Mouse (Mus musculus) heart, adult 8-10 months (tissue): ENCODE results near the gene Scrn3. TPM values are rescaled to one million over a fixed set of nuclear protein-coding genes. Genes with fewer than 3 reads are reported as not detected.
A peak's percentile ranks its signal among the peaks of the same experiment; 100 is the strongest.

Source experiments
- DNase-seq: peaks from one replicate; pipeline ENCODE4 v3.0.0; 2022; ENCODE audit warnings: low spot score
- total RNA-seq, 4 experiments: library from RNA; stranded (reverse); gene quantifications; 2 replicates each; pipeline ENCODE4 v1.2.4; 2022

The Scrn3 gene
- total RNA-seq, result 10 to 100 TPM; 31.2 to 38.6 (median 32.3) TPM

DNA sequence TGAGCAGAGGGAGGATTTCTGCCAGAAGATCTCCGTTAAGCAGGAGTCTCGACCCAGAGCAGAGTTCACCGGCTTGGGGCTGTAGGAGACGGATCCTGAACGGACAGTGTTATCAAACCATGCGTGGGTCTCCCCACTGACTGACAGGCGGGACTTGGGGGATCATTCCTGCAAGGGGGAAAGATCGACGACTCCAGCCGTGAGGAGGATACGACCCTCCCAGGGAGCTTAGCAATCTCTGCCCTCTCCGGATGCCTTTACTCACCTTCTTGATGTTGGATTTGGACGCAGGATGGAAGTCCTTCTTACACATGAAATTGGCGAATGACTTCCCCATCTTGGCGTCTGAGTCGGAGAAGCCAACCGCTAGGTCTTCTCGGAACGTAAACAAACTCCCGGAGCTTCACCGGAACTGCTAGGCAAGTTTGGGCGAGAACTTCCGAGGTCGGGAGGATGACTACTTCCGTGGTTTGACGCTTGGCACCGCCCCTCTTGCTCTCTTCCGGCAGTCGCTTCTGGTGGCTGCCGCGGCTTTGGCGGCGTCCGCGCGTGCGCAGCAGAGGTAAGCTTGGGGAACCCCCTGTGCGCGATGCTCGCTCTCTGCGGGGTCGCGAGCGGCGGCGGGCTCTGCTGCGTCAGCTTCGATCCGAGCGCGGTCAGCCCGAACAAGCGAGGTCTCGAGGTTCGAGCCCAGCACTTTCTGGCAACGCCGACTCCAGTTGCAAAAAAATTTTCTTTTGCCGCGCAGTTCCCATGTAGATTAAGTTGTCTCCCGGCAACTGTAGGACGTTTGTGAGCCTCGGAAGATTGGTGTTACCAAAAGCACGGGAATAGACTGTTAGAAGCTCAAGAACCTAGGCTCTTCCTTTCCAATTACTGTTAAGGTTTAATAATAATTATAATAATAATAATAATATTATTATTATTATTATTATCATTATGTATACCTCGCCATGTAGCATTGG is at the start of gene Scrn3, which contains the start of gene Cir1:
Scrn3 (plus strand) TSS at position 450 of the 965 bp plus-strand sequence.
Cir1 (minus strand) TSS at position 550 of the 965 bp plus-strand sequence.
- DNase-seq, result peak; percentile 94

DNA sequence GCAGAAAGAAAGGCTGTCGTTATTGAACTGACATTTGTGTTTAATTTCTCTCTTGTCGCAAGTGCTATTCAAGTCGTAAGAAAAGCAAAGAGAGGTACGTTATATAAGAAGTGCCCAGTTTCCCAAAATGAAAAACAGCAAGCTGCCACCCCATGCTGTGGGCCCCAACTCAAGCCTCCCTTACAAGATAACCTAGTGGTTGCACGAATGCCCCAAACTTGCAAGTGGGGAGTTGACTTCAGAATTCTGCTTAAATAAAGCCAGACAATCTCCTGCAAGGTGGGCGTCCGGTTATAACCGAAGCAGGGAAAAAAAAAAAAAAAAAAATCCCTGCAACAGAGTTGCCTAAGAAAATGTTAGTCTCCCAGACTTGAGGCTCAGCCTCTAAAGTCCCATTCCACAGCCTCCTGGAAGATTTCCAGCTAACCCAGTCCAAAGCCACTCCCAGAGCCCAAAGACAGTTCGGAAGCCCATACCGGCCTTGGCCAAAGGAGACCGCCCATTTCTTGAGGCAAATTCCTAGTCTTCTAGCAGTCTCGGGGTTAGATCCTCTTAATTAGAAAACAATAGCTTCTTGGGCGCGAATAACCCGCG is 49.1 kb upstream of the Scrn3 start:
- DNase-seq, result no peak

DNA sequence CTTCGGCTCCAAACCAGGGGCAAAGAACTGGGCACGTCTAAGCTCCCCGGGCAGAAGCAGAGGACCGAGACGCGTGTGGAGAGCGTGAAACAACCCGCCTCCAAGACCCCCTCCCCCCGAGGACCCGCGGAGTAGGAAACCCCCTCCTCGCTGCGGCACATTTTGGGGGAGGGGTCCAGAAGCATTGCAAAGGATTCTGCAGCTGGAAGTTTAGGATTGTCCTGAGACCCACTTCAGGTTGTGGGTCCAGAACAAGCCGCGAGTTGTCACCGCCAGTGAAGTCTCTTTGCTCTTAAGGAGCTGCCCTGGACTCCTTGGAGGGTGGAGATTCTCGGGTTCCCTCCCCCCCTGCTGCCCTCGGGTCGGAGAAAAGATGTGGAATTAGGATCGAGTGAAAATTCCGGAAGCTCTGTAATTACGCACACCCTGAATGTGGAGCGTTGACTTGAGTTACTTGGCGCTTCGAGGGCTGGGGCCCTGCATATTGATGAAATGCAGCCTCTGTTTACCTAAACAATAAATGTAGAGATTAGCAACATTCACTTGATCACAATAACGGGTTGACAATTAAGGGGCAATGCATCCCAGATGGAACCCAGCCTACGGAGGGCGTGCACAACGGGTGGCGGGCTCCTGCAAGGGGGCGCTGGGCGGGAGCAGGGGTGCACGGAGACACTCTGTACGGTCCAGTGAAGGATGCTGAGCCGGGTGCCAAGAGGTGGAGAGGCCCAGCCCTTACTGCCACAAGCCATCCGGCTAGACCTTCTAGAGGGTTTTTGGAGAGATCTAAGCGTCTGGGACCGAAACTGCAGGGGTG is 48.4 kb upstream of the Scrn3 start:
- no peak for DNase-seq

DNA sequence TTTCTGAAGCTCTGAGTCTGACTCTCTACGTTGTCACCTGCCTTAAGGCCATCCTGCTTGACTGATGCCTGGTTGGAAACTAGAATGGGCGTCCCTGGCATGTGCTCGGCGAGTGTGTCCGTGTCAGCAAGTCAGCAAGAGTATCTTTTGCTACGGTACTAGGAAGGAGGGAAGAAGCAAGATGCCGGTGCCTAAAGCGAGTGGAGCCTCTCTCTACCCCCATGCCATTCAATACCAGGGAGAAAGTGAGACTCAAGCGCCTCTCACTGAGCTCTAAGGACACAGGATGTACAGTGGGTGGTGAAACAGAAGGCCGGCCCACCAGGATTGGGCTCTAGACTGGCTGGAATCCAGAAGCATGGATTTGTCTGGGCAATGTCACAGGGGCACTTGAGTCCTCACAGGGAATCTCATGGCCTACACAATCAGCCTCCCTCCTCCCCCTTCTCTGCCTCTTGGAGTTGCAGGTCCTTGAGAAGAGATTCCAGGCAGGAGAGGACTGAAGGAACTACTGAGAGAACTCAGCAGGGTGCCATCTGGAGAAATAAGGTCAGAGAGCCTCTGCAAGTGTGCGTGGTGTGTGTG is 47.7 kb upstream of the Scrn3 start:
- no peak for DNase-seq

DNA sequence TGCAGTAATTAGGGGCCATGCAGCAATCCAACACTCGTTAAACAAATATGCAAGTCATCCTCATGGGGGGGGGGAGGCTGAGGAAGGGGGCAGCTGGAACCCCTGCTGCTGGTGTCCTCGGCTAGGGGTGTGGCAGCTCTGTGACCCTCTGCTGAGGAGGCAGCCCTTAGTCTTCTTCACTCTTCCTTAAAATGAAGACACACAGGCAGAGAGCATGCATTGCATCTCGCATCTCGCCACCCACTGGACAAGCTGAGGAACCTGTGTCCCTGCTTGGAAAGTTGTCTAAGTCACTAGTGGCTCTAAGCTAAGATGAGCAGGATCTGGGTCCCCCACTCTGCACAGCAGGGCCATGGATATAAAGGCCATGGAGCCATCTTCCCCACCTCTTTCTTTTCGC is 46.4 kb upstream of the Scrn3 start:
- no peak for DNase-seq

DNA sequence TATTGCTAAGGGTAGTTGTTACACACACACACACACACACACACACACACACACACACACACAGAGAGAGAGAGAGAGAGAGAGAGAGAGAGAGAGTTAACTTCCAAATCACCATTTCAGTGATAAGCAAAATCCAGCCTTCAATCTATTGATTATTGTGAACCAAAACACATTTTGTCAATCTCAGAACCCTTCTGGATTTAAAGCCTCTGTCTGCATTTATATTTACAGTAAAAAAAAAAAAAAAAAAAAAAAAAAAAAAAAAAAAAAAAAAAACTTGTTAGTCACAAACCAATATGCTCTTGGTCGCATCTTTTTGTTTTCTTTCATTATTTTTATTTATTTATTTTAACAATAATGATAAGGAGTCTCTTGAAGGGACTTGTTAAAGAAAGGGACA is 45.8 kb upstream of the Scrn3 start:
- no peak for DNase-seq

DNA sequence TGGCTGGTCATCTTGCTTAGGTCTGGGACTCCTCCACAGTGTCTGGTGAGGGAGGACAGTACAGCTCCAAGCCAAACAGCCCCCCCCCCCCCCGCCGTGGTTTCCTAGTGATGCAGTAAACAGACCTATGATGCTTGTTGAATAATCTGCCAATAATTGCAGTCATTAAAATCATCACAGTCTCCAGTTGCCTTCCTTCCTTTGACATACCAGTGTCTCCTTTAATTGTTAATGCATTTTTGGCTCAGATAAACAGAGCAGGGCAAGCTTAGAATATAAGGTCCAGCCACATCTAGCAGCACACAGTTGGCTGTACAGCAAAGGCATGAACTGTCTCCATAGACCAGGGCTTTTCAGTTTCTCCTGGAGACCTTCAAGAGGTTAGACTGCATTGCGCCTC is 45.2 kb upstream of the Scrn3 start:
- no peak for DNase-seq

DNA sequence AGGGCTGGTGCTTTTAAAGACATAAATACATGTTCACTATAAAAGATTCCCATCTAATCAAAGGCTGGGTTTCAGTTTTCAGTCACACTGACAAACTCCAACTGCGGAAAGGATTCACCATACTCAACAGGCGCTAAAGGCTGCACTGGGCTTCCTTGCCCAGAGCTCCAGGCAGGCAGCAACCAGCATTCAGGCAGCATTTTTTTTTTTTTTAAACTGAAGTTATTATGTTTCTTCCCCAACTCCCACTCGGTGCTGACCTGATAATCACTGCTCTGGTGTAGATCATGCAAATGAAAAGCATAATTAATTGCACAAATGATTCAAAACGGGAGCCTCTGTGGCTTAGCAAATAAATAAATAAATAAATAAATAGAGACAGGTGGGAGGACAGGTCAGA is 44.6 kb upstream of the Scrn3 start:
- DNase-seq, result no peak

DNA sequence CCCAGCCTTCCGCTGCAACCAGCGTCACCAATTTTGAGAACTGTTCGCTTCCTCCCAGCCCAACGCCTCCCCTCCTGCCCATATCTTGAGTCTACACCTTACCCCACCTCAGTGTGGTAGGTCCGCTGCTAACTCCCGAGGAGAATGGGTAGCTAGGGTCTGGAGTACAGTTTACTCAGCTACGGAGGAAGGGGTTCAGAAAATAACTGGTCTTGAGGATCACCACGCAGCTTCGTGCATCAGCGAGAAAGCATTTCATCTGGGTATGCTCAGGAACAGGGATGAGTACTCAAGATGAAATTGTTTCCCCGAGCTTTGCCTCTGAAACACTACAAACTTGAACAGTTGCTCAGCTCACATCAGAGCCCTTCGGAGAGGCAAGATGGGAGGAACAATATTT is 44.1 kb upstream of the Scrn3 start:
- DNase-seq, result no peak

DNA sequence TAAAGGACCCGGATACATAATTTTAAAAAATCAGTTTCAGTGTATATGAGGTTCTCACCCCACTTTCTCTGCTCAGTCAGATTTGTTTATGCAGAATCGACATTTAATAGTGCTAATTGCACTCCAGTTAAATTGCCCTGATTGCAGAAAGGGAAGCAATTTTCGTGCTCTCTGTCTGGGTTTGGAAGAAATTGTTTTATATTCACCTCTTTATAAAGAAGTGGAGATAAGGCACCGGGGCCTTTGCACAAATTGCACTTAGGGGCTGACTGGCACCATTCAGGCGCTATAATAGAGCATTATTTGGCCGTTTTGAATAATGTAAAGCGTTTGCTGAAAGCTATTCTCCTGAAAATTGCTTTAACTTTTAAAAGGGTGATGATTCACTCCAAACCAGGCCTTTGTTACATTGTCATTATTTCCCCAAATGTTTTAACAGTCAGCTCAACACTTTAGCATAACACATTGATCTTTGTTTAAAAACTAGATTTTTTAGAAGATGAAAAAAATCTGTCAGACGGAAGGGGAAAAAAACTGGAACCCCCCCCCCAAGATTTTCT is 43.5 kb upstream of the Scrn3 start:
- DNase-seq, result no peak

DNA sequence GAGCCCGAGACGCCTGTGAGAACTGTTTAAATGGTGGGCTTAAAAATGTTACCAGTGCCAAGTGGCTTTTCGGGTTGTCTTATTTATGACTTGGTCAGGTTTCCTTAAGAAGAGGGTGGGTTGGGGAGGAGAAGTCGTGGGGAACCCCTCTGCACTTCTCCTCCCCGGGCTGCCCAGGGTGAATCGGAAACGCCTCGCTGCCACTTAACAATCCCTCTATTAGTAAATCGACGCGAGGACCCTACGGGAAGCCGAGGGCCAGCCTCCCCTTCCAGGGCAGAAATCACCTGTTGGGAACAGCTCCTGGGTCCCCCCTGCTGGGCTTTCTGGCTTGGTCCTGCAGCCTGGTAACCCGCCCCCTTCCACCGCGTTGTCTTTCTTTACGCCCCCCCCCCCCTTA is 42.7 kb upstream of the Scrn3 start:
- DNase-seq, result no peak

DNA sequence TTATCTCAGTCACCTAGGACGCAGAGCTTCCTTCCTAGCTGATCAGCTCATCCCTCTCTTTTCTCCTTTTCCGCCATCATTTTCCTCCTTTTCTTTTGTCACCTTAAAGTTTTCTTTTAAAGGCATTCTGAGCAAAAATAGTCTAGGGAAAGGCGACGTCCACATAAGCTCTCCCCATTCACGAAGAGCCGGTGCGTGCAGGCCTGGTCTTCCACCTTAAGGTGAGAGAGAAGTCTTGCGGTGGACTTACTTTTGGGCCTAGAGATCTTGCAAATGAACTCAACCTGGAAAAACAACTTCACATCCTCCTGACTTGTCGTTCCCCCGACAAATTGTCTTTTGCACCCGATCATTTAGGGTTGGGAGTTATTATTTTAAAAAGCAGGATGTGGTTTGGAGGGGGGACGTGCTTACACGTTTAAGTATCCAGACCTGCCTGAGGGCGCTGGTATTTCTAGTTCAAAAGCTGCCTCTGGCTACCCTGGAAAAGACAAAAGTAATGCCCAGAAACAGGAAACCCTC is 42.3 kb upstream of the Scrn3 start:
- no peak for DNase-seq

DNA sequence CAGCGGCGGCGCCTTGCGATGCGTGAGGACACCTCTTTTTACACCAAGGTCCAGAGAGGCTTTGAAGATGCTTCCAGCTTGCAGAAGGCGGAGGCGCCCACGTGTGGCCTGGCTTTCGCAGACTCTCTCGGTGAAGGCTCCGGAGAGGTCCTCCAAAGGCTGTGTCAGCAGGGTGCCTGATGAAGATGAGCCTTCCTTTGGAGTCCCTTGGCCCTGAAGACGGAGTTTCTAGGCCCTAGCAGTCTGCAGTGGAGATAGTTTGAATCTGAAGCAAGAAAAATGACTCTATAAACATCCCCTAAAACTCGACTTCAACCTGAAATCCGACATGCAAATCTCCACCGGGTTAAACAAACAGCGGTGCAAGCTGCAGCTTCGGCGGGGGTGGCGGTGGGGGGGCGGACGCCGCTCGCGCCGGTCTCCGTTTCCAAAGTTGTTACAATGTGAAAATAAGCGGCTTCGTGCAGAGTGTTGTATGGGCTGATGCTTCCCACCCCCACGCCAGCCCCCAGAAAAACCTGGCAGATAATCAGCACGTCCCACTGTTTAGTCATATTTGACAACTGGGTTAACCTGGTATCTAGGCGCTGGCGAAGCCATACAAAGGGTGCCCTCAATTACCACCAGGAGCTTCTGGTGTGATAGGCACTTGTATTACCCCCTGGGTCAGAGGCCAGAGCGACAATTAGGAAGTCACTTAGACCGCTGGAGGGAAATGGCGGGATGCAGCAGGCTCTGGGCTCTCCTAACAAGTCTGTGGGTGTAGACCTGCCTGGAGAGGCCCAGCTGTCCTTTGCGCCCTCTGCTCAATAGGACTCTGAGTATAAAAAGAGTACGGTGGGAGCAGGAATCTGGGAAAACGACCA is 41.6 kb upstream of the Scrn3 start:
- no peak for DNase-seq

DNA sequence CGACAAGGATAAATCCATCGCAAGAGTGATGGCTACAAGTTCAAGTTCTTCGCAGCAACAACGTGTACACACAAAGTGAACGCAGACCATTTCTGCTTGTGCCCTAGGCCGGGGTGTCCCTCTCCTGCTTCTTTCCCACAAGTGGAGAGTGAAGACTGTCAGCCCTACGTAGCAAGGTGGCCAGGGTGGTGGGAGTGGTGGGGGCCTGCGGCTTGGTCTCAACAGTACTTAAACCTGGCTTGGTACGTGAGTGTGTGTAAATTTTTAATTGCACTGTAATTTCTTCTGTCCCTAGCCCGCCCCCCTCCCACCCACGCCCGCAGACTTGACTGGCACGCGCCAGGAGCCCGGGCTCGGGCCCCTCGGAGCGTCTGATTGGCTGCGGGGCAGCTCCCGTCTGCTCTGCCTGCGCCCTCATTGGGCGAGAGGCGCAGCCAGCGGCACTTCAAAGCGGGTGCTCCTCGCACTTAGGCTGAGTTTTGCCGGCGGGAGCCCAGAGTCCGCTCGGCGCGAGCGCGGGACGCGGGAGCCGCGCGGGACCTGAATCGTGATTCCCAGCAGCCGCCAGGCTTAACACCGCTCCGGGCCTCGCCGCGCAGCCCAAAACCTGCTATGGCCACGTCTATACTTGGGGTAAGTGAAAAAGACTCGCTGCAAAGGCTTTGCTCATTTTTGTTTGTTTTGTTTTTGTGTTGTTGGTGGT is 40.8 kb upstream of the Scrn3 start, which contains the start of gene Sp9:
Sp9 (plus strand) TSS at position 467 of the 703 bp plus-strand sequence.
- DNase-seq, result no peak

DNA sequence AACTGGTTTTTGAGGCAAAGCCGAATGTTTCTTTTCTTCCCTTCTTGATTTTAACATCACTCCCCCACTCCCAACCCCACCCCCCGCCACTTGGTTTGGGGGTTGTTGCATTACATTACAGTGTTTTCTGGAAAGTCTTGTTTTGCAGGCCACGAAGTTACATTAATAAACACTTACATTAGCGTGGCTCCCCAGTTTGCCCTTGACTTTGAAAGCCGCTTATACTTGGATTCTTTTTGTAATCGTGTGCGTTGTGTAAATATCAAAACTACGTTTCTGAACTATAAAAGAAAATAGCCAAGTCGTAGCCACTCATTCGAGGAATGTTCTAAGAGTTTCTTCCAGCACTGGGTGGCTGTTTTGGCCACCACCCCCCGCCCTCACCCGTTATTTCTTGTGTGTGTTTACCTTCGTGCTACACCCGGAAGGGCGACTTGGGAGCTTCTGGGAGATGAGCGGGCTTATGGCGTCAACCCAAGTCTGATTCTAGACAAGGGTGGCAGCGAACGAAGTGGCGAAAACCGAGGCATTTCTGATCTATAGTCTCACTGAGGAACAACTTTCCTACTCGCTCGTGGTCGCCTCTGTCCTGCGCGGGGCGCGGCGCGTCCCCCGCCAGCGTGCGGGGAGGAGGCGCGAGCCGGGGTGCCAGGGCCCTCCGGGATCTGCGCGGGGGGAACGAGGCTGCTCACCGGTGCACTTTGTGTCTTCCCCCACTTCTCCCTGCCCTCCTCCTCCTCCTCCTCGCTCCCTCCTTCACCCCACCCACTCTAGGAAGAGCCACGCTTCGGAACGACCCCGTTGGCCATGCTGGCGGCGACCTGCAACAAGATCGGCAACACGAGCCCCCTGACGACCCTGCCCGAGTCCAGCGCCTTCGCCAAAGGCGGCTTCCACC is 39.8 kb upstream of the Scrn3 start:
- no peak for DNase-seq

DNA sequence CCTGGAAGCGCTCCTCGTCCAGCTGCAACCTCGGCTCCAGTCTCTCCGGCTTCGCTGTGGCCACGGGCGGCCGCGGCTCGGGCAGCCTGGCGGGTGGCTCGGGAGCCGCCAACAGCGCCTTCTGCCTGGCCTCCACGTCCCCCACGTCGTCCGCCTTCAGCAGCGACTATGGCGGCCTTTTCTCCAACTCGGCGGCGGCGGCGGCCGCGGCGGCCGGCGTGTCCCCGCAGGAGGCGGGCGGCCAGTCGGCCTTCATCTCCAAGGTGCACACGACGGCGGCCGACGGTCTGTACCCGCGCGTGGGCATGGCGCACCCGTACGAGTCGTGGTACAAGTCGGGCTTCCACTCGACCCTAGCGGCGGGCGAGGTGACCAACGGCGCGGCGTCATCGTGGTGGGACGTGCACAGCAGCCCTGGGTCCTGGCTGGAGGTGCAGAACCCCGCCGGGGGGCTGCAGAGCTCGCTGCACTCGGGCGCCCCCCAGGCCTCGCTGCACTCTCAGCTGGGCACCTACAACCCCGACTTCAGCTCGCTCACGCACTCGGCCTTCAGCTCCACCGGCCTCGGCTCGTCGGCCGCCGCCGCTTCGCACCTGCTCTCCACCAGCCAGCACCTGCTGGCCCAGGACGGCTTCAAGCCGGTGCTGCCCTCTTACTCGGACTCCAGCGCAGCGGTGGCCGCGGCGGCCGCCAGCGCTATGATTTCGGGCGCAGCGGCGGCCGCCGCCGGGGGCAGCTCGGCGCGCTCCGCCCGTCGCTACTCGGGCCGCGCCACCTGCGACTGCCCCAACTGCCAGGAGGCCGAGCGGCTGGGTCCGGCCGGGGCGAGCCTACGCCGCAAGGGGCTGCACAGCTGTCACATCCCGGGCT is 38.9 kb upstream of the Scrn3 start:
- no peak for DNase-seq

DNA sequence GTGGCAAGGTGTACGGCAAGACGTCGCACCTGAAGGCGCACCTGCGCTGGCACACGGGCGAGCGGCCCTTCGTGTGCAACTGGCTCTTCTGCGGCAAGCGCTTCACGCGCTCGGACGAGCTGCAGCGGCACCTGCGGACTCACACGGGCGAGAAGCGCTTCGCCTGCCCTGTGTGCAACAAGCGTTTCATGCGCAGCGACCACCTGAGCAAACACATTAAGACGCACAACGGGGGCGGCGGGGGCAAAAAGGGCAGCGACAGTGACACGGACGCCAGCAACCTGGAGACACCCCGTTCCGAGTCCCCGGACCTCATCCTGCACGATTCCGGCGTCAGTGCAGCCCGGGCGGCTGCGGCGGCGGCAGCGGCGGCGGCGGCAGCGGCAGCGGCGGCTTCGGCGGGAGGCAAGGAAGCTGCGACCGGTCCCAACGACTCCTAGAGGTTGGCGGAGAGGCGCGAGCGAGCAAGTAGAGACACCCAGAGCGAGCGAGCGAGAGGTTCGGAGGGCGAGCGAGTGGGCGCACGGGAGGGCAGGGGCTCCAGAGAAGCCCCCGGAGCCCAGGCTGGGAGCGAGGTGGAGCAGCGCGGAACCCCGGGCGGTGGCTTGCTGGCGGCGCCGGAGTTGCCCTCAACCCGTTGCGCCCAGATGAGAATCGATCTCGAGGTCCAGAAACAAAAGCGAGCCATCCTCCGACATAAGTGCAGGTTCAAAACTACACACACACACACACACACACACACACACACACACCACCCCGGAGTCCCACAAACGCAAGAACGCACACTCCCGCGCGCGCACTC is 38.1 kb upstream of the Scrn3 start:
- DNase-seq, result no peak
